Mouse (Mus musculus): ENCODE results near the gene Areg.

The Areg gene

DNA sequence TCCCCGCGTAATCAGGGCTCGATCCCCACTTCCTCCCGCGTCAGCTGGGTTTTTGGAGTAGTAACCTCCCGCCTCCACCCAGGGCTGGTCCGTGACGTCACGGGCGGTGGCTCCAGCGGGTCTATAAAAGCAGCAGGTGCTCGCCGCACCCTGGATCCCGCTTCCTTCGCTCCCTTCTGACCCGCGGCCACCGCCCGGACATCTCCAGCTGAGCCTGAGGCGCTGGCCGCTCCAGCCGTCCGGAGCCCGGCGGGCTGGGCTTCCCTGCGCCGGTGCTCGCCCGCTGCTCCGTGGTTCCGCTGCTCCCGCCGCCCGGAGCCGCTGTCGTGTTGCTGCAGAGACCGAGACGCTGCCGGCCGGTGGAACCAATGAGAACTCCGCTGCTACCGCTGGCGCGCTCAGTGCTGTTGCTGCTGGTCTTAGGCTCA, at the start of gene Areg:
Gene Areg, plus strand, starts transcription at position 154 of the 428 bp plus-strand sequence.
- in situ Hi-C loops (cut with MboI) = no loop called here

DNA sequence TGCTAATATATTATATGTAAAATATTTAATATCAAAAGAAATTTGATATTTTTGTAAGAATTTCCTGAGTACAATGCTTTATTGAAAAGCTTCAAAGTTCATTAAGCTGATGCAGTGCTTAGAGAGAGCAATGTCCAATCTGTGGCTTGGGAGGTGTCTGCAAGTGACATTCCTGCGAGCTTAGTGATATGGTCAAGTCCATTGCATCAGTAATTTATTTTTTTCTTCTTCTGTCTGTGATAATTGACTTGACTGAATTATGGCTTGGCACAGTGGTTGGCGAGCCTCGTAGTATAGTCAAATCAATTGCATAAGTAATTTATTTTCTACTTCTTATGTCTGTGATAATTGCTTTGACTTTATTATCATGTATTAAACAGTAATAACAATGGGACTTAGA, 49.1 kb upstream of the Areg start:
- in situ Hi-C loops (cut with MboI) = no loop called here

DNA sequence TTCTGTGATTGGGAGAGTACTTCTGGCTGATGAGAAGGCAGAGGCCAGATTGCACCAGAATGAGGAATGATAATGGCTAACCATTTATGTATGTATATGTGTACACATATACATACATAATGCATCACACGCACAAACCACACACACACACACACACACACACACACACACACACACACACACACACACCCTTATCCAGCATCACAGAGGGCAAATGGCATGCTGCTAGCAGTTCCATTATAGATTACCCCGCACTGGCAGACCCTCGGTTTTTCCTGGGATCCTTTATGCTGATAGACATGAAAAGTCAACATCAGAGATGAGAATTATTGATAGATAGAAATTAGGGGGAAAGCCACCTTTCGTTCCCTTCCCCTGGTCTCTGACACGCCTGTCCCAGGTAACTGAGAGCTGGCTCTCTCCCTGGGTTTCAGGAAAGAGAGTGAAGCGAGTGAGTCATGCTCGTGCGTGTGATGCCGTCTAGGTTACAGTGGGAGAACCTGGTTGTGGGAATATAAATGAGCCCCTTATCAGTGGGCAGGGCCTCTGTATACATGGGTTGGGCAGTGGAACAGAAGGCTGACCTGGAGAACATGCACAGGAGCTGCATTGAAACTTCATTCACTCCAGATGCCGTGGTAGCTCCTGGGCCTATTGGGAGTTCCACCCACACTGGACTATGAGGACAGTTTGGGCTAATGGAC, 41.3 kb upstream of the Areg start:
- in situ Hi-C loops (cut with MboI) = no loop called here

DNA sequence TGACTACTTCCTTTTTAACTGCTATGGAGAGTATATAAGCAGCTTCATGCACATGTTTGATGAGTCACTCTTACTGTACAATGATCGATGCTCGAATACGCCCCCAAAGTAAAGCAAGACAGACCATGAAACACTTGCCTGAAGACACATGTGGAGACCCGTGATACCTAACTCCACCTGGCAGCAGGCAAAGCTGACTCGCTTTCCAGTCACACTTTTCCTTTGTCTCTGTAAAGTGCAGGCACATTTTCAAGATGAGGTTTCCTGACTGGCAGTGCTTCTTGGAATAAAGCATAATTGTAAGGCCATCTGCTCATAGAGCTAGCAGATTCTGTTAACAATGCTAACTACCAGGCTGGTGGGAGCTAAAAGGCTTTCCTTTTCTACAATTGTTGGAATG, 37.7 kb upstream of the Areg start:
- in situ Hi-C loops (cut with MboI) = no loop called here

DNA sequence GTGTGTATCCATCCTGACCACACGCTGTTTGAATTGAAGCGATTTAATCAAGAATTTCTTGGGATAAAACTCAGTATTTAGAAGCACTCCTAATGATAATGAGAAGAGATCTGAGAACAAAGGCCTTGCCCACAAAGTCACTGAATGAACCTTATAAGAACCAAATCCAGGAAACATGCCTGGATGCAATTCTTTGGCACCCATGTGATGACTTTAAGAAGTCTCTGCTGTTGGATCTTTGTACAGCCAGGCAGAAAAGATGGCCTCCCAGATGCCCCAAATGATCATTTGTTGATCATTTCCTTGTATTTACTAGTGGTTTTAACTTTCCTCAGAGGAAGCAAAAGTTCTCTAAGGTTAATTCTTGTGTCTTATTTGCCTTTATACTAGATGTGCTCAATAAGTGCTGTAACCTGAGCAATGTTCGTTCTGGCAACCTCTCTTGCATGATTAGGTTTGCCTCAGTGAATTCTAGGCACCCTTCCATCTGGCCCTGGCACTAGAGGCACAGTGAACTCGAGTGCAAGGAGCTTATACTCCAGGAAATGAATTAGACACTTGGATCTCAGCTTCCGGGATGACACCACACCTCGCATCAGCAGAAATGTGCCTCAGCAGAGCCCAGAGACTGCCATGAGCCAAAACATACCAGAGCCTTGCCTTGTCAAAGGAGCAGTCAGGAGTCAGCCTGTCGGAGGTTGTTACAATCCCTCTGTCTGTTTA, 35.3 kb upstream of the Areg start:
- in situ Hi-C loops (cut with MboI) = no loop called here

DNA sequence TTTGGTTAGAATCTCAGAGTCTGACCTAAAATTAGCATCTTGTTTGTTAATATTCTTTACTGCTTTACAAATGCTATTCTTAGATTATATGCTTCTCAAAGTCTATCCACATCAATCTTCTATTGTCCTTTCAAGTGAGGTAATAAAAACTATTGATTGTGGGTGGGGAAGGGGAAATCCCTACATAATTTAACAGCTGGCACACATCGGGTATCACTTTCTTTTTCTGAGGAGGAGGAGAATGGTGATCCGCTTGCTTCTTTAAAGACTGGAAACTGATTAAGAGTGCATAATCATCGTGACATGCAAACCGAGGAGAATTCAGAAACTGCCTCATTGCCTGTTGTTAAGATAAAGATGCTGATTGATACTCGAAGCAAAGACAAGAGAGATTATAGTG, 33.2 kb upstream of the Areg start:
- in situ Hi-C loops (cut with MboI) = no loop called here

DNA sequence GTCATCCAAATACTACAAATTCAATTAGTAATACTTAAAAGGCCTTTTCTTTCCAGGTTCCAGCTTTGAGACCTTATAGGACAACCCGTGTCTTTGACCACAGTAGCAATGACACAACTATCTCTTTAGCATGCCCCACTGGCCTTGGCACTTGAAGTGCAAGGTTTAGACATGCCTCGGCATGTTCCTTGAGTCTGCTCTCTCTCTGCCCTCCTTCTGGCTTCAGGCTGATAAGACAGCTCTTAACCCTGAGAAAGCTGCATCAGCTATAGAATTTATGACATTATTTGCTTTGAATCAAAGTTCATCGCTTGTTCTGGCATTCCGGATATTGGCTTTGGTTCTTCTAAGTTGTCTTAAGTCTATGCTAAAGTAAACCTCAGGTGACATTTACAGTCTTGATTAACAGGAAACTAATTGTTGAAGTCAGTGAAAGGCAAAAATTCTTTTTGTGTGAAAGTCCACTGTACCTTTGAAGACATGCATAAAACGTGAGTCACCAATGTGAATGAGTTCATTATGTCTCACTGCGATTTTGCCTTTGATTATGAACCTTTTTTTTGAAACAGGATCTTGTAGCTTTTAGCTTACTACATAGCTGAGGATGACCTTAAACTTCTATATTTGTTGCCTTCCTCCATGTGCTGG, 29.3 kb upstream of the Areg start:
- in situ Hi-C loops (cut with MboI) = no loop called here

DNA sequence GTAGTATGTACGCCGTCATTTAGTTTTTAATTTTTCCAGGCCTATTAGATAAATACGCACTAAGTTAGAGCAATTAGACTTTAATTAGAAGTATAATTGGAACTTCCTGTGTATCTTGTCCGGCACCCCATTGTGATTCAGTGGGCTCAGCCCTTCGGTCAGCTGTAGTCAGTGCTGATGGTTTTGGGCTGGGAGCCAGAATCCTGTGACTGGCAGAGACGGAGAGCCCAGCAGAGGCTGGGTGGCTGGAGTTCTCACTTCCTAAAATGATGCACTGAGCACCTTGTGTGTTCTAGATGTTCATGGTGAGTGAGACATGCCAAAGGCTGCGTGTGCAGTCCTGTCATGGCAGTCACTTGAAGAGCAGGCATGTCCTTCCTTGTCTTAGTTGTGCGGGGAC, 28.4 kb upstream of the Areg start:
- in situ Hi-C loops (cut with MboI) = no loop called here

DNA sequence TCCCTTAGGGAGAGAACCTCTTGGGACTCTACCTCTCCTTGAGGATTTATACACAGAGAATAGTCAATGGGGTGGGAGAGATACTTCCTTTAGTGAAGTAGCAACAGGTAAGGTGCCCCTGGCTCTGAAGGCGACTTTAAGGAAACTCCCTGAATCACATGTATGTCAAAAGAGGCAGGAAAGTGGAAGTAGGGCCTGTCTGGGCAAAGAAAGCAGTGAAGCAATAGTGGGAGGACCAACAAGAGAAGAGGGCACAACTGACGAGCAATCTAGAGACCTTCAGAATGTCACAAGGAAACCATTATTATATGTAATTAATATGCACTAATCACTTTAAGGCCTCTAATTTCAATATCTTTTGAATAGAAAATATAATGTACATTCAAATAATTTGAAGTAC, 25.4 kb upstream of the Areg start:
- in situ Hi-C loops (cut with MboI) = no loop called here

DNA sequence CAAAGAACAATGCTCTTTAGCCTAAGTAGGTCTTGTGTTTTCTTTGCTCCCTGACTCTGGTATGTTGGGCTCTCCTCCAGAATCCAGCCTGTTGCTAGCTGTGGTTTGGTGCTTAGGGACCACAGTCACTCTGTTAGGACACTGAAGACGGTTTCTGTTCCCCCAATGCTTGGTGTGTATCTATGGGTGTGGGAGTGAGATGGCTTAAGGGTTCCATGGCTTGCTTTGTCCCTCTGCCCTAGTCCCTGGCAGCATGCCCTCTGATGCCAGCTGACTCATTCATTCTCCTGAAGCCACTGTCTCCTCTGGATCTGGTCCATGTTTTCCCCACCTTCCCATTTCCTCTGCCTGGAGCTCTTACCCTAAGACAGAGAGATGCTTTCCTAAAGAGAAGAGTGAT, 24.8 kb upstream of the Areg start:
- in situ Hi-C loops (cut with MboI) = no loop called here

DNA sequence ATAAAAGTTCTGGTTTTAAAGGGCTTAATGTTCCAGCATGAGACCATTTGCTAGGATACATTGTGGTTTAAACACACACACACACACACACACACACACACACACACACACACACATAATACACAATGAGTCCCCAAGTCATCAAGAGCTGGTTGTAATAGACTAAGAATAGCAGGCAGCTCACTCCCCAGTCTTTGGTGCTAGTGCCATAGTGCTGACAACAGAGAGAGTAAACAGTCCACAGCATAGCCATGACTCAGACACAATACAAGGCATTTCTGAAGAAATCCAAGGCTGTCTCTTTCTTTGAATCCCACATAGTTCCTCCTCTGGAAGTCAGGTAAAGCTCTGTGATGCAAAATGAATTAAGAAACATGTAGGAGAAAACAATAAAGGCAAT, 20.8 kb upstream of the Areg start:
- in situ Hi-C loops (cut with MboI) = no loop called here

DNA sequence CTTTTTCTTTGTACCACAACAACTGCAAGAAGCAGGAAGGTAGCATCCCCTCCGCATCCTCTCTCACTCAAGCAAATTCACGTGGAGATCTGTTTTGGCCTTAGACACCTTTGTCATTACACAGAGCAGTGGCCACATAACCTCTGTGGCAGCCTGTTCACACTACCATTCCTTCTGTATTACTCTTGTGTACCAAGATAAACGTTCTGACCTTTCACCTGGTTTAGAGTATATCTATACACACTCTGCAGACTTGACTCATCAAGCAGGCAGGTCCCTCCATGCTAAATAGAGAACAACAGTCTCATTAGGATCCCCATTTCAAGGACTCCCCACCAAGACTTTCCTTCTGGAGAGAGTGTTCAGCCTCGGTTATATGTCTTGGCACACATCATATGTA, 16.0 kb upstream of the Areg start:
- in situ Hi-C loops (cut with MboI) = no loop called here

DNA sequence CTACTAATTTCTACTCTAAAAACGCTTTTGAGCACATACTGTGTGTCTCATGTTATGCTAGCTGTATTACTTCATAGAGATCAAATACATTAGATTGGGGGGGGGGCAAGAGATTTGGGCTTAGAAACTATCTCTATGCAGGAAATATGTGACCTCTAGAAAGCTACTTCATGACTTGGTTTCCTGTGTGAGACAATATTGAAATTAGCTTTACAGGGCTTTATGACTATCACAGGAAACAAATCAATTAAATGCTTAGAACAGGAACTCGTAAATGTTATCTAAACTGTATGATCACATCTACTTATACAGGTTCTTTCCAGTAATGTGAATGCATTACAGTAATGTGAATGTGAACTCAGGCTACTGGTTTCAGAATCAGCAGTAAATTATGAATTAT, 15.3 kb upstream of the Areg start:
- in situ Hi-C loops (cut with MboI) = no loop called here

DNA sequence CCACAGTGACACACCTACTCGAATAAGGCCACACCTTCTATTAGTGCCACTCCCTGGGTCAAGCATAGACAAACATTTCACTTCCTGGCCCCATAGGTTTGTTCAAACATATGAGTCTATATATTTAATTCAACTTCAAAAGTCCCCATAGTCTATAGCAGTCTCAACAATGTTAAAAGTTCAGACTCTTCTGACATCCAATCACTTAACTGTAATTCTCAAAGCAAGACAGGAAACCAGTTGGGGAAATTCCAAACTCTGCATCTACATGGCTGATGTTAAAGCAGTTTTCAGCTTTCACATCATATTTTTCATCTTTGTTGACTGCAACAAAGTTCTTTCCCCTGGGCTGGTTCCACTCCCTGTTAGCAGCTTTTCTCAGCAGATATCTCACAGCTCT, 12.8 kb upstream of the Areg start:
- in situ Hi-C loops (cut with MboI) = no loop called here

DNA sequence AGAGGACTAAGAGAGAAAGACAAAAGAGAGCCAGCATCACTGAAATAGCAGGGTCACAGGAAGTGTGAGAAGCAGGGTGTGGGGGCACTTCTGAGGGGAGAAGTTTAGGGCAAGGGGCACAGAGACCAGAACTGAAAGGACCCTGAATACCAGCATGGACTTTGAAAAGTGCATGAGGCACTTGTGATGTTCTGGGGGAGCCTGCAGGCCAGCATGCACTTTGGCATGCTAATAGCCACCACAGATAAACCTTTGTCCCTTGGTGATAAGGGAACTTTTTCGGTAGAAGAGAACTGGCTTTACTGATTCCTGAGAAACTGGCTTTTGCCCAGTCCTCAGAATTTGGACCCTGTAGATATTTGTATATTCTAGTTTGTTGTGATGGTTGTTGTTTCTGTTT, 4.4 kb upstream of the Areg start:
- in situ Hi-C loops (cut with MboI) = no loop called here

DNA sequence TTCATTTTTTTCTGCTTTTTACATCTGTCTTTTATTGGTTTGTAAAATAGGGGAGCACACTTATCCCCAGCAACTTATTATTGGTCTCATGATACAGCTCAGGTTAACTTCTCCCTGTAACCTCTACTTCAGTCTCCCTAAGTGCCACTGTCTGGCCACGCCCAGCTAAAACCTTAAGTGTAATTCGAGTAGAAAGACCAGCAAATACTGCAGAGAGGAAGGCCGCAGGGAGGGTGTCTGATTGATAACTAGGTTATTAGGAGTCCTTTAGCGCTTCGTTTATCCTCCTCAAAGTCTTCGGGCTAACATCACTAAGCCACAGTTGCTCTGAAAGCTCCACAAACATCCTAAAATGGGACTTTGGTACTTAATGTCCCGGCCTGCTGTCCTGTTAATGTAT, 429 bp upstream of the Areg start:
- in situ Hi-C loops (cut with MboI) = no loop called here

DNA sequence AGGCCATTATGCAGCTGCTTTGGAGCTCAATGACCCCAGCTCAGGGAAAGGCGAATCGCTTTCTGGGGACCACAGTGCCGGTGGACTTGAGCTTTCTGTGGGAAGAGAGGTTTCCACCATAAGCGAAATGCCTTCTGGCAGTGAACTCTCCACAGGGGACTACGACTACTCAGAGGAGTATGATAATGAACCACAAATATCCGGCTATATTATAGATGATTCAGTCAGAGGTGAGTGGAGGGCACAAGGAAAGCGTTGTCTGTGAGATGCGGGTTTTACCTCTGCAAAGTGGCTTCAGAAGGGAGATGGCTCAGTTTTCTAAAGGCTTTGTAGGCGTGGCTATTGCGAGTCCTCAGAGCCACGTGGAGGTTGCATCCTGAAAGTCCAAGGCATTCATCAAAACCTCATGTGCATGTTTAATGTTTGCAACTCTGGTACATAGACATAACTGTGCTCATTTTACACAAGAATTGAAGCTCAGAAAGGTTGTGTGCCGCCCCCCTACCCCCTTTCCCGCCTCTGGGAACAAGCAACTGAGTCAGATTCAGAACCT, 1.6 kb downstream of the Areg start:
- in situ Hi-C loops (cut with MboI) = no loop called here

DNA sequence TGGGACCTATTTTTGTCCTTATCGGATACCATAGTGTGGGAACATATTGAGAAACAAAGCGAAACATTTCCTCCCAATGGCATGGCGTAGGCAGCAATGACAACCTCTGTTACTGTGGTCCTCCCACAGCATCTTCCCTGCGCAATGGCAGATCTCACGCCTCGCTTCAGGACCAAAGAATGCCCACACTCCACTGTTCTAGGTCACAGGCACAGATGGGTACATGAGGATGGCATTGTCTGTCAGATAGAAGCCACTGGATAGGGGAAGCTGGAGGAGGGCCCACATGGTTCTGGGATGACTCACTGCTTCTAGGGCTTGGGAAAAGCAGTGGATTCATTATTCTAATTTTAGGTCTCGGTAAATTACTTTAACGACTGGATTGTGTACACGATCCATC, 5.6 kb downstream of the Areg start:
- in situ Hi-C loops (cut with MboI) = no loop called here

DNA sequence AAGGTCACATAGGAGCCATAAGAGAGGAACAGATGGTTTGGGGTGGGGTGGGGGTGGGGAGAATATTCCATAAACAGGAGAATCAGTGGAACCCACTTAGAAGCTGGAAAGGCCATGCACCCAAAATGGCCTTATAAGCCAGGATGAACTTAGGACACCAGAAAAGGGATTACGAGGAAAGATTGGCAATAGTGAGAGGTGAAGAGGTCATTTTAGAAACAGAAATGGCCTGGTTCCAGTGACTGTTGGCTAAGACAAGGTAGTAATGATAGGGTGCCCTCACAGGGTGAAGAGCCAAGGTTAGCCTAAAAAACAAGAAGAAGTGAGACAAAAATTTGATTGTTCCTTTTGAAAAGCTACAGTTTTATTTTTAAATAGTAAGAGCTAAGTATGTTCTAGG, 7.6 kb downstream of the Areg start:
- in situ Hi-C loops (cut with MboI) = no loop called here

DNA sequence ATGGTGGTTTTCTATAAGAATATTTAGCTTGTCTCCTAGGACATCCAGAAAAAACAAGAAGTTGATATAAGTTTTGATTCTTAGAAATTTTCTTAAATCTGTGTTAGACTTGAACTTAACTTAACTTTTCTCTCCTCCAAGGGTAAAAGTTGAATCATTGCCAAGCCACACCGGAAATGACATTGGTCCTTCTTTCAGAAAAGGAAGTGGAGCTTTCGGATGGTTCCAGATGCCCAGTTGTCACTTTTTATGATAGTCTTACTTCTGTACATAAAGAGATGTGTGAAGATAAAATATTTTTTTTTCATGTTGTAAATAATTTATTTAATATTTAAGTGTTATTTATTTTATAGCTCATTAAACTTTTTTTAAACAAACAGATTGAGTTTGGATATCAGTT, 8.7 kb downstream of the Areg start:
- in situ Hi-C loops (cut with MboI) = no loop called here

DNA sequence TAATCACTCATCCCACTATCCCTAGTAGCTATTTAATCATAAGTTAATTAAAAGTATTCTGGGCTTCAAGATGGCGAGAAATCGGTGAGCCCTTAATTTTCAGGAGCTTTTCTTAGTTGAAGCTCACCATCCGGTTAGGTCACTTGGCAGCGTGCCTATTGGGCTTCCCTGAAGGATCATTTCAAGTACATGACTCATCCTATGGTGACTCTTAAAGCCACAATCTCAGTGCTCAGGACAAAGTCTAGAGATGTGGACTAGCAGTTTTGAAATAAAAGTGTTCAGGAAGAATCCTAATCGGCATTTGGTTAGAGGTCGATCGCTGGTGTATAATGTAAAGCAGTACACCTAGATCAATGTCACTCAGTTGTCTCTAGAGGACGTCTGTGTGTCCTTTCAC, 17.3 kb downstream of the Areg start:
- in situ Hi-C loops (cut with MboI) = no loop called here

DNA sequence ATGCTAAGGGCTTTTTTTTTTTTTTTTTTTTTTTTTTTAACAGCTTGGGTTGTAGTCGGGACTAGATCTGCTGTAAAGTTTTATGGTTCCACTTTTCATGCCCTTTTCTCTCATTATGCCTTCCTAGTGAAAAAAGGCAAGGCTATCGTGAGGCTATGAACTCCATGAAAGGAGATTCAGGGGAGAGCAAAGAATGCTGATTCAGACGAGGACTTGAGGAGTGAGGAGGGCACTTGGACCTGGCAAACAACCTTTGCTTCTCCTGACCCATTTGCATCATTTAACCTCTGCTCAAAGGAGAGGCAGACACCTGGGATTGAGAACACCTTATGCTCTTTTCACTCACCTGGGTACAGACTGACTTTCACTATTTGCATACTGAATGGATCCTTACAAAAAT, 17.8 kb downstream of the Areg start:
- in situ Hi-C loops (cut with MboI) = no loop called here

DNA sequence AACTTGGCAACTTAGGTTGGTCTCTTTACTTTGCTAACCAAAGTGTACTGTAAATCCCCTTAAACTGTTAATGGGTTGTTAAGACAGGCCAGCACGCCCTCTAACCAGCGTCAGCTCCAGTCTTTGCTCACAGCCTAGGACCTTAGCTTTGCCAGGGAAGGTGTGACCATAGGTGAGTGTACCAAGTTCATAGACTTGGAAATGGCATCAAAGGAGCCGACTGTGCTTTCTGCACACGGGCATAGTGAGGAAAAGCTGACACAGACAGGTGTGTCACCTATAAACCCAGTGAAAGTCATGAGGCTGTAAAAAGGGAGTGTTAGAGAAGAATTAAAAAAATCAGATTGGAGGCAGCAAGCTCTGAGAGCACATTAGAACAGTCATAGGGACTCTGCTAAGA, 23.4 kb downstream of the Areg start:
- in situ Hi-C loops (cut with MboI) = no loop called here
